Mouse (Mus musculus): ENCODE measurements around the gene Tnfsf8. TPM values are rescaled to one million over a fixed set of nuclear protein-coding genes. Genes with fewer than 3 reads are reported as not detected.

Tnfsf8 gene
- polyA plus RNA-seq, 1 experiment from 2014 or later = 0.18 TPM

DNA sequence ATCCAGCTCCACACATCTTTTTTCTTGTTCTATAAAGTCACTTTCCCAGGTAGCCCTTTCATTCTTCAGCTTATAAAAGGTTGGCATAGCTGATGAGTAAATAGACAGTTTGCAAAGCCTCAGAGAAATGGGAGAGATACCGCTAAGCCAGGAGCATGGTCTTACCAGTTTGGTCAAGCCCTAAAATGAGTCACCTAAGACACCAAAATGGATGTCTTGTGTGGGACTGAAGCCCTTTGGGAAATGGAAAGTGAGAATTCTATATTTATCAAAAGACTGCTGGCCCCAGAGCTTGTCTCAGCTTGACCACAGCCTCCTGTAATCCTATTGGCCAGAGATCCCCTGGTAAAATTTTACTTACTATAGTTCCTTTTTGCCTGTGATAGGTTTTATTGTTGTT is 9.5 kb upstream of the Tnfsf8 start:
- no peak overlapping the region for H3K9ac ChIP-seq (replicated peaks; ENCODE audit: low read depth, low read length)
- no peaks in the 10 kb centered on the region for H3K36me3 ChIP-seq (ENCODE audit: control insufficient read depth, insufficient read depth)
- no peak for ATAC-seq
- 97% methylated on average over 1 of the region's 1 CpGs for WGBS
- H3K4me3 ChIP-seq (replicated peaks; ENCODE audit: low read length) = no peak overlapping the region
- H3K4me1 ChIP-seq (replicated peaks; ENCODE audit: control insufficient read depth, insufficient read depth, low read length) = no peaks in the 10 kb centered on the region
- no peak overlapping the region for H3K27ac ChIP-seq (ENCODE audit: low read length)
- H3K9me3 ChIP-seq (ENCODE audit: control insufficient read depth, low read length) = no peaks in the 10 kb centered on the region
- no peaks in the 10 kb centered on the region for H3K27me3 ChIP-seq (replicated peaks; ENCODE audit: control insufficient read depth, insufficient read depth, low read length)
- no peak overlapping the region for H3K4me2 ChIP-seq (ENCODE audit: low read length)

DNA sequence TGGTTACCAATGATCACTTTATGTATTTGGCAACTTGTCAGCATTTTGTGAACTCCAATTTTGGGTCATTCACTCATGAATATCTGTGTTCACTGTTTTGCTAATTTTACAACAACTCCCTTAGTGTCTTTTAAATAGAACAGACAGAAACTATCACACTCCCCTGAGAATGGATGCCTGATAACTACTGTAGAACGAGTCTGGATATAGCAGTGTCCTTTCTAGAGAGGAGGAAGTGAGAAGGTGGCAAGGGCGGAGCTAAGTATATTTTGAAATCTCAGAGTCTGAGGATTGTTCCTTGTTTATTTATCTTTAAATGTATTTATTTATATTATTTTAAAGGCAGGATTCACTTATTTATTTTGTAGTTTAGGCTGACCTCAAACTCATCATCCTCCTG is 7.6 kb upstream of the Tnfsf8 start:
- Histone ChIP-seq H3K36me3 (ENCODE audit: control insufficient read depth, insufficient read depth) (no peaks in the 10 kb centered on the region), H3K4me3 (replicated peaks; ENCODE audit: low read length) (no peak overlapping the region), H3K9ac (replicated peaks; ENCODE audit: low read depth, low read length) (no peak overlapping the region), H3K9me3 (ENCODE audit: control insufficient read depth, low read length) (no peaks in the 10 kb centered on the region), H3K4me1 (replicated peaks; ENCODE audit: control insufficient read depth, insufficient read depth, low read length) (no peaks in the 10 kb centered on the region), H3K27ac (ENCODE audit: low read length) (no peak overlapping the region), H3K4me2 (ENCODE audit: low read length) (no peak overlapping the region), H3K27me3 (replicated peaks; ENCODE audit: control insufficient read depth, insufficient read depth, low read length) (no peaks in the 10 kb centered on the region)
- 72% methylated on average over 2 of the region's 2 CpGs for WGBS
- ATAC-seq = no peak

DNA sequence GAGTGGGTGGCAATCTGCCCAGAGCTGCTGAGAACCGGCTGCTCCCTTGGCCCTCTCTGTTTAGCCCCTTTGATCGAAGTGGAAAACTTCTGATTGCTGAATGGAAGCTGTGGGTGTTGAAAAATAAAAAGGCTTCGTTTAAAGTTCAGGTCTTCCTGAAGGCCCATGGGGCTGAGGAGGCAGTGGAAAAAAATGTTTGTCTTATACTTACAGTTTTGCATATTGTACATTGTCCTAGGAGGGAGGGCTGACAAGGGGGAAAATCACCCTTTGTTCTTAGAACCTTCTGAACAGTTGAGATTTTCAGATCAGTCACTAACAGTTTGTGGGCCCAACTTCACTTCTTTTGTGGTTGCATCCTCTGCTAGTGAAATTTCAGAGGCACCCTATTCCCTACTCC is 1.8 kb upstream of the Tnfsf8 start:
- Histone ChIP-seq H3K4me2 (ENCODE audit: low read length) (no peak overlapping the region), H3K4me1 (replicated peaks; ENCODE audit: control insufficient read depth, insufficient read depth, low read length) (no peaks in the 10 kb centered on the region), H3K27ac (ENCODE audit: low read length) (no peak overlapping the region), H3K4me3 (replicated peaks; ENCODE audit: low read length) (no peak overlapping the region), H3K9ac (replicated peaks; ENCODE audit: low read depth, low read length) (no peak overlapping the region), H3K36me3 (ENCODE audit: control insufficient read depth, insufficient read depth) (no peaks in the 10 kb centered on the region), H3K27me3 (replicated peaks; ENCODE audit: control insufficient read depth, insufficient read depth, low read length) (no peaks in the 10 kb centered on the region), H3K9me3 (ENCODE audit: control insufficient read depth, low read length) (no peaks in the 10 kb centered on the region)
- WGBS = 53% methylated on average over 3 of the region's 3 CpGs
- no peak for ATAC-seq

DNA sequence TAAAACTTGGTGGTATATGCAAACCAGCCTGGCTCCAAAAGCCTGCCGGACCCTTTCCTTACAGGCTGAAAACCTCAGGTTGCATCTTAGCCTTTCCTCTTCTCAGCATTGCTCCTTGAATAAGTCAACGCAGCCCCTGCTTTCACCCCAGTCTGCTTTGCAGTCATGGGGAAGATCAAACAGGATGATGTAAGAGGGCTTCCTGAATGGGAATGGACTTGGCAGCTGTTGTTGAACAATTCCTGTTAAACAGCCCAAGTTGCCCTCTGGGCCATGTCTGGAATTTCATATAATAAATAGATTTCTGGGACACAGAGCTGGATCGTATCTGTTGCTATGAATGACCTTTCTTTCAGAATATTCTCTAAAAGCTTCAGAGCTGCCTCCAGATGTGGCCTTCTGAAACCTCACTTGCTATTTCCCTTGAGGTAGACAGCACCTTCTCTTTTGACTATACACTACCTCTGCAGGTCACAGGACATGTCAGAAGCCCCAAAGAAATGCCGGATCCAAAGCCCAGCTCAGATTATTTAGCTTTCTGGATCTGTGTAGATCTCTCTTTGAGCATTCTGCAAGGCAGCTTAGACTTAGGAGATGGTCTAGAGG is 1.0 kb upstream of the Tnfsf8 start:
- no peaks in the 10 kb centered on the region for H3K9me3 ChIP-seq (ENCODE audit: control insufficient read depth, low read length)
- H3K4me3 ChIP-seq (replicated peaks; ENCODE audit: low read length) = no peak overlapping the region
- 75% methylated on average over 4 of the region's 4 CpGs for WGBS
- no peaks in the 10 kb centered on the region for H3K27me3 ChIP-seq (replicated peaks; ENCODE audit: control insufficient read depth, insufficient read depth, low read length)
- H3K36me3 ChIP-seq (ENCODE audit: control insufficient read depth, insufficient read depth) = no peaks in the 10 kb centered on the region
- ATAC-seq = no peak
- H3K4me2 ChIP-seq (ENCODE audit: low read length) = no peak overlapping the region
- no peak overlapping the region for H3K27ac ChIP-seq (ENCODE audit: low read length)
- H3K9ac ChIP-seq (replicated peaks; ENCODE audit: low read depth, low read length) = no peak overlapping the region
- H3K4me1 ChIP-seq (replicated peaks; ENCODE audit: control insufficient read depth, insufficient read depth, low read length) = no peaks in the 10 kb centered on the region

DNA sequence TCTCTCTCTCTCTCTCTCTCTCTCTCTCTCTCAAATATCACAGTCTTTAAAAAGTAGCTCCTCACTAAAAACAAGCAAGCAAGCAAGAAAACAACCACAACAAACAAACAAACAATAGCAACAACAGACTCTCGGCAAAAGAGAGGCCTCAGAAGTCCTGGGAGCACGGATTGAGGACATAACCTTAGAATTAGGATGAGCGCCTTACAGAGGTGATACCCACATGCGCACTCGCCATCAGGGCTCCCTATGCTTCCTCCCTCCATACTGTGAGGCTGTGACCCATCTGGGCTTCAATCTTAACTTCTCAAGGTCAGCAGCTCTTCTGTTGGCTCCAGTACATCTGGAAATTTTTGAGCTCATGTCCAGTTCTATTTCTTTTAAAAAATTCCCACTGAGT is 911 bp downstream of the Tnfsf8 start:
- WGBS = 86% methylated on average over 5 of the region's 5 CpGs
- Histone ChIP-seq H3K36me3 (ENCODE audit: control insufficient read depth, insufficient read depth) (no peaks in the 10 kb centered on the region), H3K9ac (replicated peaks; ENCODE audit: low read depth, low read length) (no peak overlapping the region), H3K4me2 (ENCODE audit: low read length) (no peak overlapping the region), H3K27me3 (replicated peaks; ENCODE audit: control insufficient read depth, insufficient read depth, low read length) (no peaks in the 10 kb centered on the region), H3K4me1 (replicated peaks; ENCODE audit: control insufficient read depth, insufficient read depth, low read length) (no peaks in the 10 kb centered on the region), H3K4me3 (replicated peaks; ENCODE audit: low read length) (no peak overlapping the region), H3K27ac (ENCODE audit: low read length) (no peak overlapping the region), H3K9me3 (ENCODE audit: control insufficient read depth, low read length) (no peaks in the 10 kb centered on the region)
- ATAC-seq = no peak

DNA sequence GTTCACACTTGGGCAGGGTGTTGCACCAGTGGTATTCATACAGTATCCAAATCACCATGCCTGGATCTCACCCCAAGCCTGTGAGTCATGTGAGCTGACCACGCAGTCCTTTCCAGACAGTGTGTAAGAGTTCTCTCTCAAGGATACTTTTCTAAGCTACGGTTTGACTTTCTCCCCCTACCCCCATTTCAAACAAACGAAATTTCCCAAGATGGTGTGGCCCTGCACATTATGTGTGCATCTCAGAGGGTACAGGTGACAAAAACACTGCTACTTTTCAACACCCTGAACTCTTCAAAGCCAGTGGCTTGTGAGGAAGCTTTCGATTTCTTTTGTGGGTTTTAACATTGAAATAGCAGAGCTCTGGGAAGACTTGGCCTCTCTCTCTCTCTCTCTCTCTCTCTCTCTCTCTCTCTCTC is 1.4 kb downstream of the Tnfsf8 start:
- 82% methylated on average over 4 of the region's 4 CpGs for WGBS
- no peaks in the 10 kb centered on the region for H3K36me3 ChIP-seq (ENCODE audit: control insufficient read depth, insufficient read depth)
- H3K27me3 ChIP-seq (replicated peaks; ENCODE audit: control insufficient read depth, insufficient read depth, low read length) = no peaks in the 10 kb centered on the region
- no peak overlapping the region for H3K4me2 ChIP-seq (ENCODE audit: low read length)
- H3K9ac ChIP-seq (replicated peaks; ENCODE audit: low read depth, low read length) = no peak overlapping the region
- ATAC-seq = no peak
- no peaks in the 10 kb centered on the region for H3K9me3 ChIP-seq (ENCODE audit: control insufficient read depth, low read length)
- H3K27ac ChIP-seq (ENCODE audit: low read length) = no peak overlapping the region
- H3K4me1 ChIP-seq (replicated peaks; ENCODE audit: control insufficient read depth, insufficient read depth, low read length) = no peaks in the 10 kb centered on the region
- no peak overlapping the region for H3K4me3 ChIP-seq (replicated peaks; ENCODE audit: low read length)

DNA sequence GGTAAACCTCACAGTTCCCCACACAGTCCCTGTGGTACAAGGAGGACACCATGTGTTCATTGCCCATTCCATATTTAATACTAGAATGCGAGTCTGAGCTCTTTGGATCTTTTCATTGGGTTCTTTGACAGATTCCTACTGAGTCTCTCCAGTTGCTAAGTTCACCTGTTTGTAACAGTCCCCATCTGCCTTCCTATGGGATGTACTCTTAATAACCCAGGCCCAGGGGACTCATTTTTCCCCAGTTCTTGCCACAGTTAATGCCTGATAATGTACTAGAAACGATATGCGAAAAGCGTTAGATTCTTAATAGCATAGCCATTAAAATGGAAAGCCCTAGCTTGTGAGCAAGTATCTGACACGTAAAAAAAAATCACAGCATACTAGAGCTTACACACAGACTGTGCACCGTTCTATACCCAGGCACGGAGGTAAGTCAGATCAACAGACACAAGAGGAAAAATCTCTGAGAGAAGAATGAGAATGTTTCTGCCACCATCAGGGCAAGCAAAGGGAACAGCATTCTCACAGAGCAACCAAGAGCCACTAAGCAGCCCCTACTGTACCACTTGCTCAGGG is 2.4 kb downstream of the Tnfsf8 start:
- Histone ChIP-seq H3K4me2 (ENCODE audit: low read length) (no peak overlapping the region), H3K27ac (ENCODE audit: low read length) (no peak overlapping the region), H3K9me3 (ENCODE audit: control insufficient read depth, low read length) (no peaks in the 10 kb centered on the region), H3K4me3 (replicated peaks; ENCODE audit: low read length) (no peak overlapping the region), H3K27me3 (replicated peaks; ENCODE audit: control insufficient read depth, insufficient read depth, low read length) (no peaks in the 10 kb centered on the region), H3K9ac (replicated peaks; ENCODE audit: low read depth, low read length) (no peak overlapping the region), H3K36me3 (ENCODE audit: control insufficient read depth, insufficient read depth) (no peaks in the 10 kb centered on the region), H3K4me1 (replicated peaks; ENCODE audit: control insufficient read depth, insufficient read depth, low read length) (no peaks in the 10 kb centered on the region)
- WGBS = 86% methylated on average over 7 of the region's 7 CpGs
- ATAC-seq = peak; percentile 54; the same call in 1 of the 2 replicates

DNA sequence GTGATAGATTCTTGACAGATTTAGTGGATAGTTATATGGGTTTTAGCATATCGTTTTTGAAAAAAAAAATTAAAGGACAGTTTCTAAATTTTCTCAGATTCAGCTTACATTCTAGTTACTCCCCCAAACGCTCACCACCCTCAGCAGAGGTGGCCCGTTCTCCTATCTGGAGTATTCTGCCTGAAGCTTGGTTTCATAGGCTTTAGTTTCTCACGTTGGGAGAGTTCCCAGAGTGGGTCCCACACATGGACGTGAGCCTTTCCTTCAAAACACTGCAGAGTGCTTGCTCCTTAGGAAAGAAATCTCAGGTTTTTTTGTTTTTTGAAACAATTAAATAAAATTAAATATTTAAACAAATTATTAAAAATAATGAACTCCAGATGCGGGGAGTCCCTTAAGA is 4.4 kb downstream of the Tnfsf8 start:
- WGBS = 91% methylated on average over 6 of the region's 6 CpGs
- Histone ChIP-seq H3K4me3 (replicated peaks; ENCODE audit: low read length) (no peak overlapping the region), H3K4me2 (ENCODE audit: low read length) (no peak overlapping the region), H3K27ac (ENCODE audit: low read length) (no peak overlapping the region), H3K9ac (replicated peaks; ENCODE audit: low read depth, low read length) (no peak overlapping the region), H3K36me3 (ENCODE audit: control insufficient read depth, insufficient read depth) (no peaks in the 10 kb centered on the region), H3K4me1 (replicated peaks; ENCODE audit: control insufficient read depth, insufficient read depth, low read length) (no peaks in the 10 kb centered on the region), H3K27me3 (replicated peaks; ENCODE audit: control insufficient read depth, insufficient read depth, low read length) (no peaks in the 10 kb centered on the region), H3K9me3 (ENCODE audit: control insufficient read depth, low read length) (no peaks in the 10 kb centered on the region)
- ATAC-seq = no peak

DNA sequence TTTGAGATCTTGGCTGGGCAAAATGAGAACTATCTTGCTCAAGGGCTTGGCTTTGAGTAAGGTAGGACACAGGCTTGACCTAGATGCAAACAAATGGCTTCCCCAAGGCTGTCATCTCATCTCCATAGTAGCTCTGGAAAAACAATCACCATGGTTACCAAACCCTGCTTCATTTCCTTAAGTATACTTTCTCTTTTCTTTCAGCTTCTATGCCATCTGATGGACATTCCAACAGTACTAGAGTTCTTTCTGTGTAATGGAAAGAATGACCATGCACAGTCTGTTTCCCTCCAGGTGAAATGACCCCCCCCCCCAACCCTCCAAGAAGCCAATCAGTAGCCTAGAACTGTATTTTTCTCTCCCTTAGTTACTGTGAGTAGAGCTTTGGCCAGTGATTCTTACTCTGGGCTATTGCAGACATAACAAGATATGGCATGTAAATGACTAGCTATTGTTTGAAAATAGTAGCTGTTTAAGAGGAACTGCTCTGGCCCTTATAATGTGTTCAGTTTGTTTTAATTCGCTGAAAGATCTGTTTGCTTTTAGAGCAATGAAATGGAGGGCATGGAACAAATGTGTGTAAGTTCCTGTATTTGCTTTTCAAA is 7.3 kb downstream of the Tnfsf8 start:
- WGBS = 76% methylated on average over 1 of the region's 1 CpGs
- Histone ChIP-seq H3K27ac (ENCODE audit: low read length) (no peak overlapping the region), H3K4me1 (replicated peaks; ENCODE audit: control insufficient read depth, insufficient read depth, low read length) (no peaks in the 10 kb centered on the region), H3K36me3 (ENCODE audit: control insufficient read depth, insufficient read depth) (no peaks in the 10 kb centered on the region), H3K4me3 (replicated peaks; ENCODE audit: low read length) (no peak overlapping the region), H3K4me2 (ENCODE audit: low read length) (no peak overlapping the region), H3K9me3 (ENCODE audit: control insufficient read depth, low read length) (no peaks in the 10 kb centered on the region), H3K27me3 (replicated peaks; ENCODE audit: control insufficient read depth, insufficient read depth, low read length) (no peaks in the 10 kb centered on the region), H3K9ac (replicated peaks; ENCODE audit: low read depth, low read length) (no peak overlapping the region)
- no peak for ATAC-seq
